Mouse (Mus musculus): ENCODE measurements around the gene Aspdh.

The Aspdh gene

DNA sequence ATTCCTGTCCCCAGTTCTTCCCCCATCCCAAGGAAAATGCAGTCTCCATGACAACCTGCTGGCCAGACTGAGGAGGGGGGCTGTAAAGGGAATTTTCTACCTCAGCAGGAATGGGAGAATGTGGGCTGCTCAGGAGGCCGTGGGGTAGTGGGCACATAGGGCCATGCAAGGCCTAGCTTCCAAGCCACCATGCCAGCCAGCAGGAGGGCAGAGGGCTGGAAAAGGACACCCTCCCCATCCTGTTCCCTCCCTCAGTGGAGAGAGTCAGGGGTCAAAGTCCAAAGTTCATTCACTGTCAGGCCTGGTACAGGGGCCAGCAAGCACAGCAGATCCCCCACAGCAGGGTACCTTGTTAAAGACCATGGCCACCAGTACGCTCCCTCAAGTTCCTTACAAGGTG lies at the start of gene Aspdh:
Gene Aspdh, plus strand, starts transcription at position 281 of the 400 bp plus-strand sequence.
- no peak for DNase-seq (ENCODE audit: extremely low read depth, insufficient read length, low spot score)

- no peak for DNase-seq (ENCODE audit: extremely low read depth, insufficient read length, low spot score)
Measured at GRCm38 (mm10) chr7:44427666-44428065, 37.5 kb upstream of the Aspdh start.

- DNase-seq (ENCODE audit: extremely low read depth, insufficient read length, low spot score), result no peak
Measured at GRCm38 (mm10) chr7:44428171-44428950, 36.8 kb upstream of the Aspdh start.

- DNase-seq (ENCODE audit: extremely low read depth, insufficient read length, low spot score), result no peak
Measured at GRCm38 (mm10) chr7:44428968-44429521, 36.1 kb upstream of the Aspdh start, which contains the start of gene Lrrc4b. TSS of gene Lrrc4b (plus strand) at chr7:44429018.

- no peak for DNase-seq (ENCODE audit: extremely low read depth, insufficient read length, low spot score)
Measured at GRCm38 (mm10) chr7:44429534-44430488, 35.4 kb upstream of the Aspdh start.

DNA sequence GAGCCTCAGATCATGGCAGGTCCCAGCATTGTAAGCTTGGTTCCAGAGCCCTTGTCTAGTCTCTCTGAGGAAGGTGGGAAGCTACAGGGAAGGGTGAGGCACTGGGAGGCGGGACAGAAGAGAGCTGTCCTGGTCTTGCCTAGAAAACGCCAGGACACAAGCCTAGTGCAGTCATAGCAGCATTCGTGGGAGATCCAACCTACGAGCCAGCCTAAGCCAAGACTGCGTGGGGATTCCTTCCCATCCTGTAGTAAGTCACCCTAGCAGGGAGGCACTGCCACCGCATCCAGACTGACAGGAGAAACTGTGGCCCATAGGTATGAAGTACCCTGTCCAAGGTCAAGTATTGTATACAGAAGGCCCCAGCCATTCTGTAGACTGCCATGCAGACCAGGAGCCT lies 32.6 kb upstream of the Aspdh start:
- DNase-seq (ENCODE audit: extremely low read depth, insufficient read length, low spot score), result no peak

GRCm38 (mm10) chr7:44433371-44433770 lies 31.8 kb upstream of the Aspdh start:
- DNase-seq (ENCODE audit: extremely low read depth, insufficient read length, low spot score), result peak; percentile 36

- no peak for DNase-seq (ENCODE audit: extremely low read depth, insufficient read length, low spot score)
Measured at GRCm38 (mm10) chr7:44434089-44434488, 31.1 kb upstream of the Aspdh start.

GRCm38 (mm10) chr7:44435796-44436195 lies 29.4 kb upstream of the Aspdh start:
- DNase-seq (ENCODE audit: extremely low read depth, insufficient read length, low spot score), result no peak

DNA sequence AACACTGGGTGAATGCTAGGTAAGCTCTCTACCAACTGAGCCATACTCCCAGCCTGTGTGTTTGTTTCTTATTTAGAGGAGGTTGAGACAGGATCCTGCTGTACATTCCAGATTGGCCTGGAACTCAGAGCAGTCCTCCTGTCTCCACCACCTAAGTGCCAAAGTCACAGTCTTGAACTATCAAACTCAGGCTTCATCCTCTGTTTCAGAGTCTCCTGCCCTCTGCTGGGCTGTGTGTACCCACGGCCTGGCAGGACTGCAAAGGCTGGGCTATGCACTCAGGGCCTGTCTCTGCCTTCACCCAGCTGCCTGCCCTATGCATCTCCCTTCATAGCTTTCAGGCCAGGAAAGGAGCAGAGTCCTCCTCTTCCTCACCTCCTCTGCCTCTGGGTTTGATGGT lies 28.9 kb upstream of the Aspdh start:
- DNase-seq (ENCODE audit: extremely low read depth, insufficient read length, low spot score), result no peak

DNA sequence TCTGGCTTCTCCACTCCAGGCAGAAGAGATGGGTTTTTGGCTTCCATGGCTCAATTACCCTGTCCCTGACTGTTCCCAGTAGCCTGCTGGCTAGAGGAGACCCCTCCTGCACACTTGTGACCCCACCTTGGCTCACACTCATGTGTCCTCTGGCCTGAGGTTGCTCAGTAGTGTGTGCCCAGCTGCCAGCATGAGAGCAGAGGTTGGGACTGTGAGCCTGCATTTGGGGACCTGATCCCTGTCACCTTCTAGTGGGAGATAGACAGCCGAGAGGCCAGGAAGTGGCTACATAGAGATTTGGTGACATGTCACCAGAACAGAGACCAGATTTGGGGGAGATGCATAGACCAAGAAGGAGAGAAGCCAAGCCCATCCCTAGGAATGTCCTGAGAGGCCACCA lies 28.0 kb upstream of the Aspdh start:
- no peak for DNase-seq (ENCODE audit: extremely low read depth, insufficient read length, low spot score)

DNA sequence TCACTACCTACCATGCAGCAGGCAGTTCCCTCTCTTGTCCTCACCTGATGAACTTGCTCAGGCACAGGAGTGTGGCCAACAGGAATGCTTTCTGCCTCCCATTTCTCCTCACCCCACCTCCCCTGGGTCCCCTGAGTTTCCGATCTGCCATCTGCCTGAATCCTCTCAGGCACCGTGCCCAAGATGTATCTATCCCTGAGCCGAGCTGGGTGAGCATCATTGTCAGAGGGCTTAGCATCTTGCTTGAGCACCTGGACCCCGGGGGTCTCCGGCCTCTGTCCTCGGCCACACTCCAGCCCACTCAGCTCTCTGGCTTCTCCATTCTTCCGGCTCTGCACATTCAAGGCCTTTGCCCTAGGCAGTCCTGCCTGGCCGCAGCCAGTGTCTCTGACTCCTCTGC lies 27.3 kb upstream of the Aspdh start:
- no peak for DNase-seq (ENCODE audit: extremely low read depth, insufficient read length, low spot score)

- DNase-seq (ENCODE audit: extremely low read depth, insufficient read length, low spot score), result no peak
Measured at GRCm38 (mm10) chr7:44439696-44440095, 25.5 kb upstream of the Aspdh start.

DNA sequence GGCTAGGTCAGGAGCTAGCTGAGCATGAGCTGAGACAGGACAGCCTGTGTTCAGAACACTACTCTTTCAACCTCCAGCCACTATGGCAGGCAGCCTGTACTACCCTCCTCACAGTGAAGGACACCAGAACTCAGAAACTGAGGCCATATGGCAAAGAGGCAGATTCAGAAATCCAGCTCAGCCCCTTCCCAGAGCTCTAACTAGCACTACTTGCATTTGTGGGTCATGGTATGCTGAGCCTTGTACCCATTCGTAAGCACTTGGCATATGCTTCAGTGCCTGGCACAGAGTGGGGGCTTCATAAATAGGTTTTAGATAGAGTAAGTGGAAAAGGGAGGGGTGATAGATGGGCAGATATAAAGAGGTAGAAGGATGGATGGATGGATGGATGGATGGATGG lies 24.7 kb upstream of the Aspdh start:
- no peak for DNase-seq (ENCODE audit: extremely low read depth, insufficient read length, low spot score)

DNA sequence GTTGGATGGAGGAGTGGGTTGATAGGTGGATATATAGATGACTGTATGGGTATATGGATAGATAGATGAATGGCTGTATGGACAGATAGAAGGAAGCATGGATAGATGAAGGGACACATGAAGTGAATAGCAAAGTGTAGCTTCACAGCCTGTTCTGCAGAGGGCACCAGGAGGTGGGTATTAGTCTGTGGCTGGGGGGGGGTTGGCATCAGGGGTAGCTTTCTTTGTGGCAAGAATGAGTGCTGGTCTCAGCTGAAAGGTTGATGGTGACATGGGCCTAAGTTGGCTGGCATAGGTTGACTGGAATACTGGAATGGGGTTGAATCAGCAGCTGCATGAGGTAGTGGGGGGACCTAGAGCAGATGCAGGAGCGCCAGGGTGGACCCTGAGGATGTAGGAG lies 24.0 kb upstream of the Aspdh start:
- no peak for DNase-seq (ENCODE audit: extremely low read depth, insufficient read length, low spot score)

GRCm38 (mm10) chr7:44441648-44442109 lies 23.5 kb upstream of the Aspdh start:
- no peak for DNase-seq (ENCODE audit: extremely low read depth, insufficient read length, low spot score)

- DNase-seq (ENCODE audit: extremely low read depth, insufficient read length, low spot score), result no peak
Measured at GRCm38 (mm10) chr7:44442407-44442821, 22.8 kb upstream of the Aspdh start.

- DNase-seq (ENCODE audit: extremely low read depth, insufficient read length, low spot score), result no peak
Measured at GRCm38 (mm10) chr7:44443268-44444173, 21.7 kb upstream of the Aspdh start.

DNA sequence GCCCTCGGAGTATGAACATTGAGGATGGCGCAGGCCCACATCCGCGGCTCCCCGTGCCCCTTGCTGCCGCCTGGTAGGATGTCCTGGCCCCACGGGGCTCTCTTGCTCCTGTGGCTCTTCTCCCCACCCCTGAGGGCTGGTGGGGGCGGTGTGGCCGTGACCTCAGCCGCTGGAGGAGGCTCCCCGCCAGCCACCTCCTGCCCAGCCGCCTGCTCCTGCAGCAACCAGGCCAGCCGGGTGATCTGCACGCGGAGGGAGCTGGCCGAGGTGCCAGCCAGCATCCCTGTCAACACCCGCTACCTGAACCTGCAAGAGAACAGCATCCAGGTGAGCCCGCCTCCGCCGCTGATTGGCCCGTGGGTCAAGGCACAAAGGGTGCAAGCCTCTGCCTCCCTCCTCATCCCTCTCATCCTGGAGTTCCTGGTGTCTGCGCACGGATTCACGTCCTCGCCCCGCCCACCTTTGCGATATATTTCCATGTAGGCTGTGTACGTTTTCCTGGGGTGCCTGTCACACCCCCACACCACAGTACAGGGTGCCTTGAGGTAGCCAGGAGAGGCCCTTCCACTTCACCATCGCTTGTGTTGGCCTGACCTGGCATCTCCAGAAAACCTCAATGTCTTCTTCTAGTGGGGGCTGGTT lies 20.2 kb upstream of the Aspdh start:
- DNase-seq (ENCODE audit: extremely low read depth, insufficient read length, low spot score), result no peak

DNA sequence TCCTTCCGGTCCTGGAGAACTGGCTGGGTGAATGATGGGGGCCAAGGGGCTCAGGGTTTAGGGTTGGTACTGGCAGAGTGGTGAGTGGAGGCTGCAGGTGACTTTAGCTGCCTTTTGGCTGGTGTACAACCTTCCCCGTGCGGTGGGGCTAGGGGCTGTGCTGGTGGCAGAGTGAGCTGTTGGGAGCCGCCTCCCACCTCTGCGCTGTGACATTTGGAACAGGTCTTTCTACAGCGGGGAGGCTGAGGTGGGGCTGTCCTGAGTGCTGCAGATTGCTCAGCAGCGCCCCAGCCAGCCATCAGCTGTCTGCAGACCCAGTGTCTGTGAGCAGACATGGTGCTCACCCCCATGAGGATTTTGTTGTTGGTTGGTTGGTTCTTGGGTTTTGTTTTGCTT lies 19.7 kb upstream of the Aspdh start:
- DNase-seq (ENCODE audit: extremely low read depth, insufficient read length, low spot score), result no peak
